Mouse (Mus musculus): ENCODE measurements at regions not wholly inside any gene's neighbourhood (a gene's known extent, or its start where the extent isn't known, plus 50 kb on each side); places are given as distances from the start of the nearest gene placed in this dataset.

GRCm38 (mm10) chr8:103808171-103808570 lies 293.3 kb upstream of the Cdh5 start:
- no peak overlapping the region for H3ac ChIP-seq (ENCODE audit: control insufficient read depth, insufficient read length, low read depth)
- no peak overlapping the region for H3K4me3 ChIP-seq (ENCODE audit: insufficient read depth, poor library complexity, severe bottlenecking)
- no peaks in the 10 kb centered on the region for H3K27me3 ChIP-seq (ENCODE audit: control insufficient read depth, insufficient read depth, insufficient read length)
- no peaks in the 10 kb centered on the region for H3K79me3 ChIP-seq (ENCODE audit: low read depth)
- TF ChIP-seq MYOG (IDR thresholded peaks at IDR 0.05; ENCODE audit: control insufficient read depth, extremely low read depth, insufficient read length) (no peak), MYOD1 (IDR thresholded peaks at IDR 0.05; ENCODE audit: control insufficient read depth, insufficient read length, low read depth) (no peak), CTCF (IDR thresholded peaks at IDR 0.05; ENCODE audit: control insufficient read depth, insufficient read depth, insufficient read length) (no peak), CEBPB (IDR thresholded peaks at IDR 0.05; ENCODE audit: low read depth) (no peak), MAX (IDR thresholded peaks at IDR 0.05) (no peak), FOSL1 (IDR thresholded peaks at IDR 0.05; ENCODE audit: insufficient read depth, low read length, poor library complexity, severe bottlenecking) (no peak), USF1 (IDR thresholded peaks at IDR 0.05; ENCODE audit: low read depth) (no peak)
- no peaks in the 10 kb centered on the region for H3K36me3 ChIP-seq (ENCODE audit: control insufficient read depth, insufficient read depth)
- H3K79me2 ChIP-seq (ENCODE audit: control insufficient read depth, insufficient read depth), result no peaks in the 10 kb centered on the region

- Histone ChIP-seq H3K4me3 (ENCODE audit: insufficient read depth, poor library complexity, severe bottlenecking) (no peak overlapping the region), H3K27me3 (ENCODE audit: control insufficient read depth, insufficient read depth, insufficient read length) (no peaks in the 10 kb centered on the region), H3K79me2 (ENCODE audit: control insufficient read depth, insufficient read depth) (no peaks in the 10 kb centered on the region), H3K79me3 (ENCODE audit: low read depth) (no peaks in the 10 kb centered on the region), H3ac (ENCODE audit: control insufficient read depth, insufficient read length, low read depth) (no peak overlapping the region), H3K36me3 (ENCODE audit: control insufficient read depth, insufficient read depth) (no peaks in the 10 kb centered on the region)
- no peak for TF ChIP-seq MYOD1 (IDR thresholded peaks at IDR 0.05; ENCODE audit: control insufficient read depth, insufficient read length, low read depth)
- TF ChIP-seq USF1 (IDR thresholded peaks at IDR 0.05; ENCODE audit: low read depth), result no peak
Measured at GRCm38 (mm10) chr8:103808580-103808979, 292.8 kb upstream of the Cdh5 start.

GRCm38 (mm10) chr8:103809140-103809539 lies 292.3 kb upstream of the Cdh5 start:
- Histone ChIP-seq H3K36me3 (ENCODE audit: control insufficient read depth, insufficient read depth) (no peaks in the 10 kb centered on the region), H3K79me2 (ENCODE audit: control insufficient read depth, insufficient read depth) (no peaks in the 10 kb centered on the region), H3K4me3 (ENCODE audit: insufficient read depth, poor library complexity, severe bottlenecking) (no peak overlapping the region), H3ac (ENCODE audit: control insufficient read depth, insufficient read length, low read depth) (no peak overlapping the region), H3K27me3 (ENCODE audit: control insufficient read depth, insufficient read depth, insufficient read length) (no peaks in the 10 kb centered on the region), H3K79me3 (ENCODE audit: low read depth) (no peaks in the 10 kb centered on the region)
- TF ChIP-seq MAX (IDR thresholded peaks at IDR 0.05), result no peak

- H3K36me3 ChIP-seq (ENCODE audit: control insufficient read depth, insufficient read depth), result no peaks in the 10 kb centered on the region
- no peak overlapping the region for H3K4me3 ChIP-seq (ENCODE audit: insufficient read depth, poor library complexity, severe bottlenecking)
- no peaks in the 10 kb centered on the region for H3K79me2 ChIP-seq (ENCODE audit: control insufficient read depth, insufficient read depth)
- TF ChIP-seq MYOD1 (IDR thresholded peaks at IDR 0.05; ENCODE audit: control insufficient read depth, insufficient read length, low read depth), result no peak
- no peak for TF ChIP-seq USF1 (IDR thresholded peaks at IDR 0.05; ENCODE audit: low read depth)
- no peak for TF ChIP-seq MAX (IDR thresholded peaks at IDR 0.05)
- TF ChIP-seq CEBPB (IDR thresholded peaks at IDR 0.05; ENCODE audit: low read depth), result no peak
- no peak for TF ChIP-seq CTCF (IDR thresholded peaks at IDR 0.05; ENCODE audit: control insufficient read depth, insufficient read depth, insufficient read length)
- TF ChIP-seq FOSL1 (IDR thresholded peaks at IDR 0.05; ENCODE audit: insufficient read depth, low read length, poor library complexity, severe bottlenecking), result no peak
- TF ChIP-seq MYOG (IDR thresholded peaks at IDR 0.05; ENCODE audit: control insufficient read depth, extremely low read depth, insufficient read length), result no peak
- no peak overlapping the region for H3ac ChIP-seq (ENCODE audit: control insufficient read depth, insufficient read length, low read depth)
- H3K79me3 ChIP-seq (ENCODE audit: low read depth), result no peaks in the 10 kb centered on the region
- H3K27me3 ChIP-seq (ENCODE audit: control insufficient read depth, insufficient read depth, insufficient read length), result no peaks in the 10 kb centered on the region
Measured at GRCm38 (mm10) chr8:103813954-103814591, 287.4 kb upstream of the Cdh5 start.

GRCm38 (mm10) chr8:103816101-103816894 lies 285.1 kb upstream of the Cdh5 start:
- no peak for TF ChIP-seq MYOG (IDR thresholded peaks at IDR 0.05; ENCODE audit: control insufficient read depth, extremely low read depth, insufficient read length)
- no peak for TF ChIP-seq CEBPB (IDR thresholded peaks at IDR 0.05; ENCODE audit: low read depth)
- no peak for TF ChIP-seq MAX (IDR thresholded peaks at IDR 0.05)
- TF ChIP-seq USF1 (IDR thresholded peaks at IDR 0.05; ENCODE audit: low read depth), result no peak
- no peak for TF ChIP-seq FOSL1 (IDR thresholded peaks at IDR 0.05; ENCODE audit: insufficient read depth, low read length, poor library complexity, severe bottlenecking)
- TF ChIP-seq MYOD1 (IDR thresholded peaks at IDR 0.05; ENCODE audit: control insufficient read depth, insufficient read length, low read depth), result no peak
- no peak for TF ChIP-seq CTCF (IDR thresholded peaks at IDR 0.05; ENCODE audit: control insufficient read depth, insufficient read depth, insufficient read length)
- H3K27me3 ChIP-seq (ENCODE audit: control insufficient read depth, insufficient read depth, insufficient read length), result no peaks in the 10 kb centered on the region
- H3K4me3 ChIP-seq (ENCODE audit: insufficient read depth, poor library complexity, severe bottlenecking), result no peak overlapping the region
- no peaks in the 10 kb centered on the region for H3K36me3 ChIP-seq (ENCODE audit: control insufficient read depth, insufficient read depth)
- H3K79me3 ChIP-seq (ENCODE audit: low read depth), result no peaks in the 10 kb centered on the region
- H3K79me2 ChIP-seq (ENCODE audit: control insufficient read depth, insufficient read depth), result no peaks in the 10 kb centered on the region
- H3ac ChIP-seq (ENCODE audit: control insufficient read depth, insufficient read length, low read depth), result no peak overlapping the region

- Histone ChIP-seq H3K4me3 (ENCODE audit: insufficient read depth, poor library complexity, severe bottlenecking) (no peak overlapping the region), H3K79me2 (ENCODE audit: control insufficient read depth, insufficient read depth) (no peaks in the 10 kb centered on the region), H3ac (ENCODE audit: control insufficient read depth, insufficient read length, low read depth) (no peak overlapping the region), H3K79me3 (ENCODE audit: low read depth) (no peaks in the 10 kb centered on the region), H3K27me3 (ENCODE audit: control insufficient read depth, insufficient read depth, insufficient read length) (no peaks in the 10 kb centered on the region), H3K36me3 (ENCODE audit: control insufficient read depth, insufficient read depth) (no peaks in the 10 kb centered on the region)
- no peak for TF ChIP-seq USF1 (IDR thresholded peaks at IDR 0.05; ENCODE audit: low read depth)
- no peak for TF ChIP-seq CTCF (IDR thresholded peaks at IDR 0.05; ENCODE audit: control insufficient read depth, insufficient read depth, insufficient read length)
- no peak for TF ChIP-seq CEBPB (IDR thresholded peaks at IDR 0.05; ENCODE audit: low read depth)
- no peak for TF ChIP-seq MAX (IDR thresholded peaks at IDR 0.05)
- no peak for TF ChIP-seq MYOD1 (IDR thresholded peaks at IDR 0.05; ENCODE audit: control insufficient read depth, insufficient read length, low read depth)
- no peak for TF ChIP-seq FOSL1 (IDR thresholded peaks at IDR 0.05; ENCODE audit: insufficient read depth, low read length, poor library complexity, severe bottlenecking)
- TF ChIP-seq MYOG (IDR thresholded peaks at IDR 0.05; ENCODE audit: control insufficient read depth, extremely low read depth, insufficient read length), result no peak
Measured at GRCm38 (mm10) chr8:103823541-103823940, 277.9 kb upstream of the Cdh5 start.

Data from C2C12 (cell line).